Mouse (Mus musculus) c-Kit-positive CD71-positive TER-119-positive erythroid progenitor cells, embryonic 14.5 days (primary cell): ENCODE data around the gene Mrpl49.
A peak's percentile ranks its signal among the peaks of the same experiment; 100 is the strongest.

Experiments
- DNase-seq: peaks from one replicate; pipeline ENCODE4 v3.0.0-alpha.2; 2013; ENCODE audit warnings: low spot score

The Mrpl49 gene

GRCm38 (mm10) chr19:6067011-6067723 is 9.6 kb upstream of the Mrpl49 start:
- DNase-seq, result peak; percentile 85

- DNase-seq, result no peak
Observed at GRCm38 (mm10) chr19:6066571-6066970, 9.0 kb upstream of the Mrpl49 start.

GRCm38 (mm10) chr19:6063081-6063480 is 5.5 kb upstream of the Mrpl49 start:
- no peak for DNase-seq

- DNase-seq, result no peak
Observed at GRCm38 (mm10) chr19:6062418-6062817, 4.8 kb upstream of the Mrpl49 start.

- DNase-seq, result peak; percentile 52
Observed at GRCm38 (mm10) chr19:6061641-6062302, 4.2 kb upstream of the Mrpl49 start.

GRCm38 (mm10) chr19:6061021-6061533 is 3.5 kb upstream of the Mrpl49 start, which contains the start of gene Znhit2:
Gene Znhit2 (plus strand): TSS chr19:6061192.
- DNase-seq, result peak; percentile 95

- DNase-seq, result no peak
Observed at GRCm38 (mm10) chr19:6058966-6059365, 1.4 kb upstream of the Mrpl49 start.

GRCm38 (mm10) chr19:6058513-6058912 is 928 bp upstream of the Mrpl49 start:
- no peak for DNase-seq

GRCm38 (mm10) chr19:6056696-6057095 is 889 bp downstream of the Mrpl49 start:
- no peak for DNase-seq

- no peak for DNase-seq
Observed at GRCm38 (mm10) chr19:6054296-6054695, 3.3 kb downstream of the Mrpl49 start.

- DNase-seq, result no peak
Observed at GRCm38 (mm10) chr19:6052516-6052915, 5.1 kb downstream of the Mrpl49 start.

- DNase-seq, result no peak
Observed at GRCm38 (mm10) chr19:6048681-6049410, 8.7 kb downstream of the Mrpl49 start.

- DNase-seq, result no peak
Observed at GRCm38 (mm10) chr19:6047899-6048166, 9.8 kb downstream of the Mrpl49 start.

GRCm38 (mm10) chr19:6047154-6047898 is 10.3 kb downstream of the Mrpl49 start:
- no peak for DNase-seq

GRCm38 (mm10) chr19:6046294-6047153 is 11.1 kb downstream of the Mrpl49 start, which contains the start of gene Syvn1:
Gene Syvn1 (plus strand): TSS chr19:6046576.
- peak; percentile 94 for DNase-seq

- peak; percentile 68 for DNase-seq
Observed at GRCm38 (mm10) chr19:6045366-6046293, 12.0 kb downstream of the Mrpl49 start.

- DNase-seq, result peak; percentile 50
Observed at GRCm38 (mm10) chr19:6044102-6044501, 13.5 kb downstream of the Mrpl49 start.

- no peak for DNase-seq
Observed at GRCm38 (mm10) chr19:6042293-6042692, 15.3 kb downstream of the Mrpl49 start.

- DNase-seq, result no peak
Observed at GRCm38 (mm10) chr19:6040002-6040401, 17.6 kb downstream of the Mrpl49 start.

- no peak for DNase-seq
Observed at GRCm38 (mm10) chr19:6038326-6038725, 19.3 kb downstream of the Mrpl49 start.
